Mouse (Mus musculus) myocyte (in vitro differentiated cells): Measurements from ENCODE around the gene Dirc2. TPM values are rescaled to one million over a fixed set of nuclear protein-coding genes. Genes with fewer than 3 reads are reported as not detected.
A peak's percentile ranks its signal among the peaks of the same experiment; 100 is the strongest.

Experiments used
- H3K27me3 ChIP-seq: one replicate; pipeline ENCODE4 v1.6.1; 2011; ENCODE audit not compliant: control insufficient read depth, insufficient read depth, insufficient read length
- H3K36me3 ChIP-seq: one replicate; pipeline ENCODE4 v1.6.1; 2011; ENCODE audit not compliant: control insufficient read depth, insufficient read depth
- H3K4me2 ChIP-seq: one replicate; pipeline ENCODE4 v1.6.1; 2011; ENCODE audit warnings: low read depth, control low read depth
- H3K4me3 ChIP-seq: one replicate; pipeline ENCODE4 v1.5.1; 2011; ENCODE audit warnings: mild to moderate bottlenecking, control low read depth, moderate library complexity
- H3K79me2 ChIP-seq: one replicate; pipeline ENCODE4 v1.6.1; 2011; ENCODE audit not compliant: control insufficient read depth, insufficient read depth
- H3ac ChIP-seq: one replicate; pipeline ENCODE4 v1.6.1; 2011; ENCODE audit not compliant: control insufficient read depth, insufficient read length
- CEBPB ChIP-seq: IDR thresholded peaks from 2 replicates; pipeline ENCODE4 v1.6.1; 2011; ENCODE audit warnings: mild to moderate bottlenecking, moderate library complexity; ENCODE audit not compliant: poor library complexity, insufficient read depth, severe bottlenecking
- E2F4 ChIP-seq: IDR thresholded peaks from one replicate; pipeline ENCODE4 v1.6.1; 2011; ENCODE audit warnings: mild to moderate bottlenecking, control low read depth, moderate library complexity; ENCODE audit not compliant: insufficient read depth
- MAX ChIP-seq: IDR thresholded peaks from one replicate; pipeline ENCODE4 v1.6.1; 2011; ENCODE audit warnings: low read depth, mild to moderate bottlenecking, control low read depth
- MYOD1 ChIP-seq, 3 experiments: IDR thresholded peaks; one replicate each; pipeline ENCODE4 v1.6.1; 2011; ENCODE audit warnings: control low read depth in 2 of 3, low read depth in 2 of 3, mild to moderate bottlenecking in 2 of 3, moderate library complexity in 1 of 3; ENCODE audit not compliant: insufficient read length in 2 of 3, control insufficient read depth in 1 of 3
- MYOG ChIP-seq, 3 experiments: IDR thresholded peaks; one replicate each; pipeline ENCODE4 v1.6.1; 2011; ENCODE audit warnings: control low read depth in 2 of 3, low read depth in 2 of 3, mild to moderate bottlenecking in 2 of 3; ENCODE audit not compliant: insufficient read length in 2 of 3, control insufficient read depth in 1 of 3, insufficient read depth in 1 of 3
- POLR2A ChIP-seq: IDR thresholded peaks from one replicate; pipeline ENCODE4 v1.6.1; 2011; ENCODE audit warnings: low read depth, mild to moderate bottlenecking, control low read depth, moderate library complexity; ENCODE audit not compliant: insufficient read length
- POLR2AphosphoS2 ChIP-seq: IDR thresholded peaks from one replicate; pipeline ENCODE4 v1.6.1; 2011; ENCODE audit warnings: low read depth, control low read depth; ENCODE audit not compliant: insufficient read length
- REST ChIP-seq: IDR thresholded peaks from one replicate; pipeline ENCODE4 v1.6.1; 2011; ENCODE audit warnings: mild to moderate bottlenecking, control low read depth, moderate library complexity; ENCODE audit not compliant: insufficient read depth, insufficient read length
- SRF ChIP-seq: IDR thresholded peaks from one replicate; pipeline ENCODE4 v1.6.1; 2011; ENCODE audit warnings: low read depth; ENCODE audit not compliant: control insufficient read depth, insufficient read length
- TCF12 ChIP-seq: IDR thresholded peaks from one replicate; pipeline ENCODE4 v1.6.1; 2011; ENCODE audit warnings: mild to moderate bottlenecking, control low read depth; ENCODE audit not compliant: poor library complexity, insufficient read depth, severe bottlenecking
- TCF3 ChIP-seq: IDR thresholded peaks from one replicate; pipeline ENCODE4 v1.6.1; 2011; ENCODE audit warnings: low read depth, control low read depth; ENCODE audit not compliant: insufficient read length
- USF1 ChIP-seq: IDR thresholded peaks from one replicate; pipeline ENCODE4 v1.6.1; 2011; ENCODE audit warnings: low read depth, mild to moderate bottlenecking, control low read depth, moderate library complexity
- polyA plus RNA-seq: library from polyadenylated mRNA; unstranded; fragments of >200 nt; fragmentation: generic; extraction: Trizol; gene quantifications from one replicate; pipeline ENCODE4 v1.2.1, GENCODE M21; 2012; ENCODE audit warnings: missing spikeins

The Dirc2 gene
- polyA plus RNA-seq, 1 experiment: 19.3 TPM

DNA sequence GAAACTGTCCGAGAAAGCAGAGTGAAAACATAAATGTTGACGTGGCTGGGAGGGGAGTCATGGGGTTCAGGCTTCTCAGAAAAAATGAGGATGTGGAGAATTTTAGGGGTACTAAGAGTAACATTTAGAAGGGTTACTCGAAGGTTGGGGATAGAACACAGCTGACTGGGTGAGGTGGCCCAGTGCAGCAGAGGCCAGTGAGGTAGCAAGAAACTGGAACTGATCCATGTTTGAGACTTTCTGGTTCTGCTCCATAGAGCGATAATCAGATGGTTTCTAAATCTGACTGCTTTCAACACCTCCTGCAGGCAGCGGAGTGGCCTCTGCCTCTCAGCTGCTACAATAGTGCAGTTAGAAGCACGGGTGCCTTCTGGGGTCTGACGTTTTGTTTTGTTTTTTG lies 7.6 kb upstream of the Dirc2 start:
- H3ac ChIP-seq: no peak overlapping the region
- H3K36me3 ChIP-seq: no peaks in the 10 kb centered on the region
- no peak overlapping the region for H3K4me3 ChIP-seq
- H3K79me2 ChIP-seq: peaks cover 2% of the 10 kb centered on the region
- no peak for TF ChIP-seq CEBPB
- no peak for TF ChIP-seq MAX
- no peak for TF ChIP-seq SRF
- TF ChIP-seq POLR2AphosphoS2: no peak
- no peak for TF ChIP-seq MYOD1 (IDR thresholded peaks at IDR 0.05; ENCODE audit: control insufficient read depth in 1 of 3, insufficient read length in 2 of 3, low read depth in 2 of 3)
- TF ChIP-seq E2F4: no peak
- TF ChIP-seq POLR2A: no peak
- TF ChIP-seq REST: no peak
- no peak for TF ChIP-seq MYOG (IDR thresholded peaks at IDR 0.05; ENCODE audit: control insufficient read depth in 1 of 3, insufficient read depth in 1 of 3, insufficient read length in 2 of 3, low read depth in 2 of 3)
- TF ChIP-seq TCF12: no peak
- no peak for TF ChIP-seq TCF3
- no peak for TF ChIP-seq USF1
- no peaks in the 10 kb centered on the region for H3K27me3 ChIP-seq
- H3K4me2 ChIP-seq: no peak overlapping the region

DNA sequence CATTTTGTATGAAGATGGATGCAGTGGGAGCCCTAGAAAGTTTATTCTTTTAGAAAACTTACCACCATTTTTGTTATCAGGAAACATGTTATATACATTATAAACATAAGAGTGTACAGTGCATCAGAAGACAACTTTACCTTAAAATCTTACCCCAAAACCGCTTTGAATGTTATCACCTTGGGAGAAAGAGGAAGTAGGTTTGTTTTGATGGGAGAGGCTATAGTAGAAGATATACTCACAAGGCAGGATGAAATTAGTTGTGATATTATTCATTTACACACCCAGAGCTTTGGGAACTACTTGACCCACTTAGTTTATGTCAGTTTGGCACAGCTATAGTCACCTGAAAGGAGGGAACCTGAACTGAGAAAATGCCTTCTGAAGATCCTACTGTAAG lies 6.7 kb upstream of the Dirc2 start:
- H3ac ChIP-seq: no peak overlapping the region
- H3K4me3 ChIP-seq: no peak overlapping the region
- no peaks in the 10 kb centered on the region for H3K27me3 ChIP-seq
- H3K79me2 ChIP-seq: peaks cover 10% of the 10 kb centered on the region
- H3K36me3 ChIP-seq: no peaks in the 10 kb centered on the region
- H3K4me2 ChIP-seq: no peak overlapping the region
- no peak for TF ChIP-seq USF1
- TF ChIP-seq TCF12: no peak
- TF ChIP-seq SRF: no peak

DNA sequence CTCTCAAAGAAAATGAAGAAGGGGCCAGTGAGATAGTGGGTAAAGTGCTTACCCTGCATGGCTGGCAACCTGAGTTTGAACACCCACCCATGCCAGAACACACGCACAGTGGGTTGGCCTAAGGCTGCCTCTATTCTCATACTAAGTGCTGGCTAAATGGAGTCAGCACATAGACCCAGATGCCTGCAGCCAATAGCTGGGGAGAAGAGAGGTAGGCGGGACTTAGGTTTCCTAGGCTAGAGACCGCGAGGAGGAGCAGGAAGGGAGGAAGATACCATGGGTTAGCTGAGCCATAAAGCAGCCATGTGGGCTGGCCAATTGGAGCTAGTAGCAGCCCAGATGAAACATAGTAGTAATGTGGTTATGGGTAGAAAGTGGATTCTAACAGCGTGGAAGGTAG lies 3.4 kb upstream of the Dirc2 start:
- Histone ChIP-seq H3K79me2 (peaks cover 14% of the 10 kb centered on the region), H3K27me3 (no peaks in the 10 kb centered on the region), H3K36me3 (no peaks in the 10 kb centered on the region), H3ac (no peak overlapping the region), H3K4me2 (no peak overlapping the region), H3K4me3 (no peak overlapping the region)
- TF ChIP-seq REST: no peak
- no peak for TF ChIP-seq SRF
- TF ChIP-seq TCF3: no peak
- no peak for TF ChIP-seq TCF12
- no peak for TF ChIP-seq CEBPB
- no peak for TF ChIP-seq USF1
- no peak for TF ChIP-seq E2F4
- TF ChIP-seq POLR2A: no peak
- no peak for TF ChIP-seq POLR2AphosphoS2
- TF ChIP-seq MYOG (IDR thresholded peaks at IDR 0.05; ENCODE audit: control insufficient read depth in 1 of 3, insufficient read depth in 1 of 3, insufficient read length in 2 of 3, low read depth in 2 of 3): no peak
- no peak for TF ChIP-seq MAX
- no peak for TF ChIP-seq MYOD1 (IDR thresholded peaks at IDR 0.05; ENCODE audit: control insufficient read depth in 1 of 3, insufficient read length in 2 of 3, low read depth in 2 of 3)

DNA sequence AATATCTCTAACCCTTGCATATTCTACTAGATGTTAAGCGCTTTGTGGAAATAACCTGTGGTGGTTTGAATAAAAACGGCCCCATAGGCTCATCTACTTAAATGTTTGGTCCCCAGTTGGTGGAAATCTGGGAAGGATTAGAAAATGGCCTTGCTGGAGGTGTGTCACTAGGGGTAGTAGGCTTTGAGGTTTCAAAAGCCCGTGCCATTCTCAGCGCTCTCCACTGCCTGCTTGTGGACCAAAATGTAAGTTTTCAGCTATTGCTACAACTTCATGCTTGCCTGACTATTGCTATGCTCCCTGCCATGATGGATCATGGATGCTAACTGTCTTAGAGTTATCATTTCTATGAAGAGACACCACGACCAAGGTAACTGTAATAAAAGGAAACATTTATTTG lies 2.5 kb upstream of the Dirc2 start:
- H3K36me3 ChIP-seq: no peaks in the 10 kb centered on the region
- no peak overlapping the region for H3K4me2 ChIP-seq
- H3ac ChIP-seq: no peak overlapping the region
- TF ChIP-seq MYOD1 (IDR thresholded peaks at IDR 0.05; ENCODE audit: control insufficient read depth in 1 of 3, insufficient read length in 2 of 3, low read depth in 2 of 3): no peak
- H3K27me3 ChIP-seq: no peaks in the 10 kb centered on the region
- H3K4me3 ChIP-seq: no peak overlapping the region
- H3K79me2 ChIP-seq: peaks cover 14% of the 10 kb centered on the region

DNA sequence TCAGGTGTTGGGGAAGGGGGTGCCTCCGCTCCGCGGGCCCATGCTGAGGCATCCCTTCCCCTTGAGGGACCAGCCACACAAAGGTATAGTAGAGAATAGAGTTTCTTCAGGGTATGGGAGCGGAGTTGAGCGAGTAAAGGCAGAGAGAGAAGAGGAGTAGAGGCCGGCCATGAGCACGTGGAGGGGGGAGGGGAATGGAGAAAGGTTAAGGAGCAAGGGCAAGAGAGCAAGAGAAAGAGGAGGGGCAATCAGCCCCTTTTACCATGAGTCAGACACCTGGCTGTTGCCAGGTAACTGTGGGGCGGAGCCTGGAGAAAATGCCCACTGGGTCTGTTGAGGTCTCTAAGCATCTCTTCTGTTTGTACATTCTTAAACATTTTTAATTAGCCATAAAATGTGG lies 2.0 kb upstream of the Dirc2 start:
- no peak for TF ChIP-seq CEBPB
- TF ChIP-seq POLR2A: no peak
- TF ChIP-seq MYOG (IDR thresholded peaks at IDR 0.05; ENCODE audit: control insufficient read depth in 1 of 3, insufficient read depth in 1 of 3, insufficient read length in 2 of 3, low read depth in 2 of 3): no peak
- TF ChIP-seq MYOD1 (IDR thresholded peaks at IDR 0.05; ENCODE audit: control insufficient read depth in 1 of 3, insufficient read length in 2 of 3, low read depth in 2 of 3): no peak
- no peak for TF ChIP-seq USF1
- no peak for TF ChIP-seq SRF
- no peak for TF ChIP-seq POLR2AphosphoS2
- no peak for TF ChIP-seq TCF3
- no peak for TF ChIP-seq TCF12
- no peak for TF ChIP-seq E2F4
- TF ChIP-seq MAX: no peak
- TF ChIP-seq REST: no peak
- no peaks in the 10 kb centered on the region for H3K27me3 ChIP-seq
- no peaks in the 10 kb centered on the region for H3K36me3 ChIP-seq
- H3ac ChIP-seq: no peak overlapping the region
- H3K4me3 ChIP-seq: peak overlapping the region; percentile 55
- H3K79me2 ChIP-seq: peaks cover 14% of the 10 kb centered on the region
- H3K4me2 ChIP-seq: peak overlapping the region; percentile 80
